Mouse (Mus musculus): ENCODE measurements around the gene Hexb.

GRCm38 (mm10) chr13:97243962-97244711, 46.0 kb upstream of the Hexb start:
- TF ChIP-seq MAFK (IDR thresholded peaks at IDR 0.05; ENCODE audit: insufficient read depth, low read depth, low read length) (no peak), CHD2 (IDR thresholded peaks at IDR 0.05; ENCODE audit: low read depth, low read length) (no peak), HCFC1 (IDR thresholded peaks at IDR 0.05; ENCODE audit: borderline replicate concordance, insufficient read depth, low read length) (no peak)
